Mouse (Mus musculus) brain, embryonic 14.5 days (tissue): ENCODE data around the gene Slc6a1. TPM values are rescaled to one million over a fixed set of nuclear protein-coding genes. Genes with fewer than 3 reads are reported as not detected.

Experiments
- DNase-seq: peaks from one replicate; pipeline ENCODE4 v3.0.0-alpha.2; 2011; ENCODE audit warnings: low read depth
- CTCF ChIP-seq: fragments of 200-500 bp; IDR thresholded peaks from 2 replicates; pipeline ENCODE4 v1.5.1; 2012; ENCODE audit warnings: inconsistent platforms, mild to moderate bottlenecking, moderate library complexity, borderline replicate concordance; ENCODE audit not compliant: insufficient read depth, insufficient read length; ENCODE audit errors: extremely low read depth
- POLR2A ChIP-seq: fragments of 200-500 bp; IDR thresholded peaks from 2 replicates; pipeline ENCODE4 v1.6.1; 2012; ENCODE audit warnings: mild to moderate bottlenecking, inconsistent platforms, borderline replicate concordance; ENCODE audit not compliant: poor library complexity, insufficient read depth, insufficient read length, severe bottlenecking; ENCODE audit errors: extremely low read depth
- polyA plus RNA-seq: library from polyadenylated mRNA; depleted of rRNA; stranded (reverse); fragments of >200 nt; gene quantifications from 2 replicates; pipeline ENCODE4 v1.2.3, GENCODE M21; 2012

Gene Slc6a1
- polyA plus RNA-seq, 1 experiment = 210 TPM

- TF ChIP-seq CTCF = no peak
- TF ChIP-seq POLR2A = no peak
- no peak for DNase-seq
Observed at GRCm38 (mm10) chr6:114267979-114268378, 14.5 kb upstream of the Slc6a1 start.

GRCm38 (mm10) chr6:114269589-114269988 is 12.8 kb upstream of the Slc6a1 start:
- TF ChIP-seq POLR2A = no peak
- TF ChIP-seq CTCF = no peak
- no peak for DNase-seq

DNA sequence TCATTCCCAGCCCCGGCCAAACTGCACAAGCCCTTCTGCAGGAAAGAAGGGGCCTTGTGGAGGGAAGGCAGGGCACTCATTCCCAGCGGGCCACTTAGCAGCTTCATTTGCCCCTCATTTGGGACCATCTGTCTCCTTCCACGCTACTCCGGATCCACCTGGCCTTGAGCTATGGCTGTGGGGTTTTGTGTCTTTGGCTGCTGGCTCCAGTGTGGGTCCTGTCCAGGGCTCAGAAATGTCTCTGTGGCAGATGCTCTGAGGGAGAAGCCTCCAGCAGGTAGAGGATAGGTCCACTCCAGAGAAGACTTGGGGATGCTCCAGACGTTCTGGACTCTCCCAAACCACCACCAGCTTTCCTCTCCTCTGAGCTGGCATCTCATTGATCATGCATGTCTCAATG is 11.6 kb upstream of the Slc6a1 start:
- TF ChIP-seq CTCF (no peak), POLR2A (no peak)
- DNase-seq = no peak

DNA sequence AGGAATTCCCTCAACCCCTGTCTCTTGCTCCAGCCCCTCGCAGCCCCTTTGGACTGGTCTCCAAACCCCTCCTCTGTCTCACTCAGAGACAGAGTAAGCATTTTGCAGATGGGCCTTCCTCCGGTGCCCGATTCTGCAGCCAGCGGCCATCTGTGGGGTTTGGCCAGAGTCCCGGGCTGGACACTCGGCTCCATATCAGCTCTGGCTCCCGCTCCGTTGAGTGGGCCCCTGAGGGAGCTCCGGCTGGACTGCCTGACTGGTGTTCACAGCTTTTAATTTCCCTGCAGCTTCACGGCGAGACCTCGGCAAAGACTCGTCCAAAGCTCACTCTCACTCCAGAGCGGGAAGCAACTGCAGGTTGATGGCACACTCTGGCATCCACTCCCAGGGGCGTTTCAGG is 10.2 kb upstream of the Slc6a1 start:
- TF ChIP-seq POLR2A (no peak), CTCF (no peak)
- peak; percentile 58 for DNase-seq

DNA sequence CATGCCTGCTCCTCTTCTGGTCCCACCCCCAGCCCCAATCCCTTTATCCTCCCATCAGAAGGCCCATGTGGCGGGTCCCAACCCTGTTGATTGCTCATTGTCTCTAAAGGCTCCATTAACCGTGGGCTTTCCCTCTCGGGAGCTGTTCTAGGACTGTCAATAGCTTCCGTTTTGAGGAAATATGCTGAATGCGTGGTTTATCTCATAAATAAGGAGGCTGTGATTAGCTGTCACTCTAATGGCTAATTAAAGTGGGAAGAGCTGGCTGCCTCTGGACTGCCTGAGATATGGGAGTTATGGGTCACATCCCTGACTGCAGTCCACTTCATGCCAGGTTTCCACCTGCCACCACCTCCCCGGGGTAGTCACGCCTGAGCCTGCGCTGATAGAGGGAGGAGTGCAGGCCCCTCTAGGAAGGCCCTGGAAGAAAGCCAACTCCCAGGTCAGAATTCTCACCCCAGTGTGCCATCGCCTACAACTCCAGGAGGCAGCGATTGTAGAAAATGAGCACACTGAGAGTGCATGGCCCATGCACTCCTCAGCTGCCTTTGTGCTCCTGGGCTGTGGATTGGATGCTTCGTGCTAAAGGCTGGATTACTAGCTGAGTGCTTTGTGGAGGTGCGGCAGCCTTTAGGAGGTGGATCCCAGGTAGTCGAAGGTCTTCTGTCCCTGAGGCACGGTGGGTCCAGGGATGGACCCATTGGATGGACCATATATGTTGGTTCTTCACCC is 8.3 kb upstream of the Slc6a1 start:
- peak; percentile 78 for DNase-seq
- TF ChIP-seq CTCF = no peak
- no peak for TF ChIP-seq POLR2A

DNA sequence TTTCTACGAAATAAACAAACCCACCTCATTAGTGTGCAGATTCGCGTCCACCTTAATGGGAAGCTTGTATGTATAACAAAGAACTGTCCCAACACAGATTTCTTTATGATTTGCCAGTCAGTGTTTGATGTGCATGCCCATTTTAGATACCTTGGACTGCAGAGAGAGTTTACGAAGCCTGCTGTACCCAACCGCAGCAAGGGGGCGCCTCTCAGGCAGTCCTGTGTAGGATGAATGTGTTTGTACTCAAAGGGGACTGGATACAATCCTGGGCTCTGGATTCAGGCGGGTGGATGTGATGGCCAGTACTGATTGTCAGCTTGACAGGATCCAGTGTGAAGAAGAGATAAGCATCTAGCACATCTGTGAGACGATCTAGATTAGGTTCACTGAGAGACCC is 6.6 kb upstream of the Slc6a1 start:
- TF ChIP-seq POLR2A (no peak), CTCF (peak; percentile 56; the same call in 1 of the 2 replicates)
- DNase-seq = peak; percentile 63

- no peak for TF ChIP-seq CTCF
- DNase-seq = no peak
Observed at GRCm38 (mm10) chr6:114283278-114283770, 889 bp downstream of the Slc6a1 start.

GRCm38 (mm10) chr6:114283927-114284703 is 1.7 kb downstream of the Slc6a1 start:
- peak; percentile 66 for DNase-seq
- TF ChIP-seq CTCF (no peak), POLR2A (no peak)

DNA sequence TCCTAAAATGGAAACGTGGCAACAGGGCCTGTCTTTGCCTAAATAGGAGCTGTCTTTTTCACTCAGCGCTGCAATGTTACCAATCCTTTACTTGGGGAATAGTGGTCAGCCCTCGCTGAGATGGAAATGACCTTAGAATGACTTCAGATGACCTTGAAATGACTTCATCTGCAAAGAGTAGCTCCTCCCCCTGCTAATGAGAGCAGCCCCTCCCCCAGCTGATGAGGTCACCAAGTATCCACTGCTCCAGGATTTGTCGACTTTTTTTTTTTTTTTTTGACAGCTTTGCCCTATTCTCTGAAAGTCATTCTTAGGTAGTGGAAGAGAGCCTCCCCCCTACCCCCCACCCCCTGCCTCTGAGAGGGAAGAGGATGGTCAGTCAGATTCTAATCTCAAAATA is 3.0 kb downstream of the Slc6a1 start:
- no peak for DNase-seq
- TF ChIP-seq POLR2A (no peak), CTCF (no peak)

DNA sequence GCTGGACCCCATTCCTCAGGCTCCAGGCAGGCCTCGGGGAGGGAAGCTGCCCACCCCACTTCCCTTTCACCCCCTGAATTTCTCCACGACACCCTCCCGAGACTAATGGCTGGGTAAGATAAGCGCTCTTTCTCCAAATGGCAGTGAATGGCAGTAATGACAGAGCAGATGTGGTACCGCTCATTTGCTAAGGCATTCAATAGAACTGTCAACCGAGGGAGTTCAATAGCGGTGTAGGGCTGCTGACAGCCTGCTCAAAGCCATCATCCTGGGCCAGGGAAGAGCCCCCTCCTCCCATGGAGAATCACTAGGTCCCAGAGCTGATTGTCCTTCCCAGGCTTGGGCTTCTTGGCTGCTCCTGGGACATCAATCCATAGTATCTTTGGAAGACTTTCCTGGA is 6.7 kb downstream of the Slc6a1 start:
- TF ChIP-seq POLR2A (no peak), CTCF (no peak)
- peak; percentile 95 for DNase-seq

- peak; percentile 97 for DNase-seq
- TF ChIP-seq POLR2A (no peak), CTCF (peak; percentile 13; the same call in 1 of the 2 replicates)
Observed at GRCm38 (mm10) chr6:114290184-114290583, 7.7 kb downstream of the Slc6a1 start.

DNA sequence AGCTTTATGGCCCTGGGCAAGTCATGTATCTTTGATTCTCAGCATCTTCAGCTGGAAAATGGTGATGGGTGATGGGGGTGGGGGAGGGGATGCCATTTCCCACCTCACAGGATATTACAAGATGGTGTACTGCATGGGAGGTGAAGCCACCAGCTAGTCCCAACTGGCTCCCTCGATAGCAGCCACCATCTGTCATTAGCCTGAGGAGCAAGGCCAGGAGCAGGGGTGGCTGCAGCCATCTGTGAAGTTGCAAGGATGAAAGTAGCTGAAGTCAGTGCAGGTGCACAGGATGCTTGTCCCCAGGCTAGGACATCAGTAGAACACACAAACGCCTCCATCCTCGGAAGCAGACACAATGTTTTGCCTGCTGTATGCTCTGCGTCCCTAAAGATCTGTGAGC is 8.5 kb downstream of the Slc6a1 start:
- TF ChIP-seq CTCF (no peak), POLR2A (no peak)

GRCm38 (mm10) chr6:114291396-114291795 is 9.0 kb downstream of the Slc6a1 start:
- DNase-seq = peak; percentile 71
- TF ChIP-seq CTCF = no peak

More for the DNA sequence above, 8.5 kb downstream of the Slc6a1 start:
- peak; percentile 77 for DNase-seq

DNA sequence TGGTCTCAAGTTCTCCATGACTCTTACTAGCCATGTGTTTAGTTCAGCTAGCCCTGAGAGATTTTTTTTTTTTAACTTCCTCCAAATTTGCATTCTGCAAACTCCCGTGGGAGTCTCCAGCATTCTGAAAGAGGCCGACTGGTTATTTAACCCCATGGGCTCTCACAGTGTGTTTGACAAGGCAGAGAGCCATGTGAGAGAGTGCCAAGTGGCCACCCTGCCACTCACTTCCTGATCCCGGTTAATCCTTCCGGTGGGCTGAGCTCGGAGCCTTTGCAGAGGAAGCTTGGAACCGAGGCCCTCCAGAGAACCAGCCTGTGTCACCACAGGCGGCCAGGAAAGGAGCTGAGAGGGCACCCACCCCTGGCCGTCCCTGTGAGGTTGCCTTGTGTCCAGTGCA is 11.1 kb downstream of the Slc6a1 start:
- DNase-seq = no peak
- TF ChIP-seq POLR2A = no peak
- TF ChIP-seq CTCF = no peak

DNA sequence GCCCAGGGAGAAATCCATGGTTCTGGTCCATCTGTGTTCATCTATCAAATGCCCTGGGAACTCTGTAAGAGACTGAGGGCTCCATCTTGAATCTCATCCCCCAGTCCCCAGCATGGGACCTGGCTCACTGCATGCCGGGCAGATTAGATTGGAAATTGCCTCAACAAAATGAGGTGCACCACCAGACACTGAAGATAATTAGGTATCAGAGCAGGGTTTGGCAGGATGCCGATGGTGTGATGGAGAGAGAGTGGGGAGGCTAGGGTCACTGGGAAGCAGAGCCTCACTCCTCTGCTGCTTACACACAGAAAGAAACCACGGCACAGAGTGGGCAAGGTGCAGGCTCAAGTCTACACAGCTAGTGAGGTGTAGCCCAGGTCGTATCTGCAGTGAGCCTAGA is 12.7 kb downstream of the Slc6a1 start:
- peak; percentile 60 for DNase-seq
- TF ChIP-seq CTCF (no peak), POLR2A (no peak)
